Mouse (Mus musculus): Measurements from ENCODE around the gene Ifna7. TPM values are rescaled to one million over a fixed set of nuclear protein-coding genes. Genes with fewer than 3 reads are reported as not detected.

Ifna7 gene
- total RNA-seq, 4 experiments from 2014 or later = not detected

DNA sequence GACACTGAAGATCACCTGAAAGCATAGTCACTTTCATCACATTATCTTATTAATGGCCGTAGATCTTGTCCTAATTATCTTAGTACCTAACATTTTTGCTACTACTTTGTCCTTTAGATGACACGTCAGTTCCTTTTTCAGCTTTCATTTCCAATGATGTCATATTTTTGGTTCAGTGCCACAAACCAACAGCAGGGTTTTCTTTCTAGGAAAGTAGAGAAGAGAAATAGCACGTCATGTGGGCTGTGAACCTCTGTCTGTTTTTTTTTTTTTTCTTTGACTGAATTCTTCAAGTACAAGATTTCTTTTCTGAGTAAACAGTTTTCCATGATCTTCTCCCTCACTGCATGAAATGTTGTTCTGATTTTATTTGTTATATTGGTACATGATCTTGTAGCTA lies 24.0 kb downstream of the Ifna7 start:
- no peak for DNase-seq (ENCODE audit: low spot score in 2 of 2)

DNA sequence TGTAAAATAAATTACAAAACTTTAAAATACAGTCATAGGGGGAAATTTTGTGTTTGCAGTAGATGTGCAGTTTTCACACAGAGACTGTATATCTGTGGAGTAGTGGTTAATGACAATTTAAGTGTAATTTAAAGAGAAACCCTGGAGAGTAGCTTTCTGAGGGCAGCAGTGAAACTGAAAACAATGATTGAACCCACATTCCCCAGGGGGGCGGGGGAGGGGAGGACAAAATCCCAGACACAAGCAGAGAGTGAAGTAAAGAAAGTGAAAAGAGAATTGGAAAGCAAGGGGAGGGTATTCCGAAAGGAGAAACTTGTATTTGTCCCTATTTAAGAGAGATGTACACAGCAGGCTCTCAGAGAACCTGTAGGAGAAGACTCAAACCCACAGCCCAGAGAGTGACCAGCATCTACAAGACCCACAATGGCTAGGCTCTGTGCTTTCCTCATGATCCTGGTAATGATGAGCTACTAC lies 25.4 kb downstream of the Ifna7 start, which contains the start of gene Ifna4:
Ifna4 (plus strand) TSS at position 424 of the 474 bp plus-strand sequence.
- no peak for DNase-seq (ENCODE audit: low spot score in 2 of 2)

DNA sequence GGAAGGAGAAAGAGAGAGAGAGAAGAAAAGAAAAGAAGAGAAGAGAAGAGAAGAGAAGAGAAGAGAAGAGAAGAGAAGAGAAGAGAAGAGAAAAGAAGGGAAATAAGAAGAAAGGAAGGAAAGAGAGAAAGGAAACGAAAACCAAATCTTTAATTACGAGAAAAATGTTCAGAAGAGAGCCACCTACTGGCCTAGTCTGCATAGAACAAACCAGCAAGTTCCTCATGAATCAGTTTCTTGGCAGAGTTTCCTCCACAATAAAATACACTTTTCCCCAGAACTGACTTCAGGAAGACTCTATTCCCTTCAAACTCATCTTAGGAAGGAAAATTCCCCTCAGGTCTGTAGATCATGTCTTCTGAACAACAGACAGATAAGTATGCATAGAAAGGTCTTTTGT lies 29.3 kb downstream of the Ifna7 start:
- DNase-seq (ENCODE audit: low spot score in 2 of 2) = no peak

DNA sequence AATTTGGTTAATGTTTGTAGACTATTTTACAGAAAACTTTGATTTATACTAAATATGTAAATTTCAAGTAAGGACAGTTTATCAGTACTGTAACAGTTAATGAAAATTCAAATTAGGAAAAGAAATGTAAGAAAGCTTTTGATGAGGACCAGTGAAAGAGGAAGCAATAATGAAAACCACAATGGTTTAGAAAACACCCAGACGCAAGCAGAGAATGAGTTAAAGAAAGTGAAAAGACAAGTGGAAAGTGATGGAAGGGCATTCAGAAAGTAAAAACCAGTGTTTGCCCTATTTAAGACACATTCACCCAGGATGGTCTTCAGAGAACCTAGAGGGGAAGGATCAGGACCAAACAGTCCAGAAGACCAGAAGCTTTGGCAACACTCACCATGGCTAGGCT lies 33.7 kb downstream of the Ifna7 start, which contains the start of gene Ifna1:
Ifna1 (plus strand) TSS at position 390 of the 400 bp plus-strand sequence.
- DNase-seq (ENCODE audit: low spot score in 2 of 2) = no peak

DNA sequence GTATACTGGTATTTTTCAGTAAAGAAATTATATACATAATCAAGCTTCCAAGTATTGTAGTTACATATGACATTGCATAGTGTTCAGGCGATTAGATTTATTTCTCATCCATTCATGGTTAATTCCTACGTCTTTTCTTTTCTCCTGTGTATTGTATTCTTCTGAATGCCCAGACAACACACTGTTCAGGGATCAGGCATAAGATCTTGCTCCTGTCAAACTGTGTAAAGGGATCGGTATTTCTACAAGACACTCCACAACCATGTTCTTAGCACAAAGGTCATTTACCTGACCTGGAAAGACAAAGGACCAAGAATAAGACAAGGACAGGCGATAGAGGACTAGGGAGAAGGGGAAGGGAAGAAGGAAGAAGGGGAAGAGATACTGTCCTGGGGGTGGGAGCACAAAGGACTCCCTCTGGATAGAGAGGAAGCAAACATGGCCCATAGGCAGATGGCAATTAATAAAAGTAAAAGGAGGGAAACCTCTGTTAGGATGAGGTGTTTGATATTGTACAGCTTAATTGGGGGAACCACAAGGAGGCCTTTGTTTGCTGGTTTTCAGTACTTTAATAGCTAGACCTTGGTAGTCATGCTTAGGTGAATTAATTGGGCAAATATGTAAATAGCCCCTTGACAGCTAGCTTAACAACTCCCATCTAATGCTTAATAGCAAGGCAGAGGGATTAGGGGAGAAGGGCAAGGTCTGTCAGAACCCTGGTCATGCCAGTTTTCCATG lies 35.2 kb downstream of the Ifna7 start:
- no peak for DNase-seq (ENCODE audit: low spot score in 2 of 2)

DNA sequence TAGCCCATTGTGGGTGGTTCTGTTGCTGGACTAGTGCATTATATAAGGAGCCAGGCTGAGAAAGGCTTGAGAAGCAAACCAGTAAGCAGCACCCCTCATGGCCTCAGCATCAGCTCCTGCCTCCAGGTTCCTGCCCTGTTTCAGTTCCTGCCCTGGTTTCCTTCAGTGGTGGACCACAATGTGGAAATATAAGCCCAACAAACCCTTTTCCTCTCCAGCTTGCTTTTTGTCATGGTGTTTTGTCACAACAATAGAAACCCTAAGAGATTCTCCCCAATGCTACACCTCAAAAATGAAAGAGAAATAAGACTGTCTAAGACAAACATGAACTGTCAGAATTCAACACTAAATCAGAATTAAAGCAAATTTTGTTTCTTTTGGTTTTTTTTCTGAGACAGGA lies 43.2 kb downstream of the Ifna7 start:
- no peak for DNase-seq (ENCODE audit: low spot score in 2 of 2)

DNA sequence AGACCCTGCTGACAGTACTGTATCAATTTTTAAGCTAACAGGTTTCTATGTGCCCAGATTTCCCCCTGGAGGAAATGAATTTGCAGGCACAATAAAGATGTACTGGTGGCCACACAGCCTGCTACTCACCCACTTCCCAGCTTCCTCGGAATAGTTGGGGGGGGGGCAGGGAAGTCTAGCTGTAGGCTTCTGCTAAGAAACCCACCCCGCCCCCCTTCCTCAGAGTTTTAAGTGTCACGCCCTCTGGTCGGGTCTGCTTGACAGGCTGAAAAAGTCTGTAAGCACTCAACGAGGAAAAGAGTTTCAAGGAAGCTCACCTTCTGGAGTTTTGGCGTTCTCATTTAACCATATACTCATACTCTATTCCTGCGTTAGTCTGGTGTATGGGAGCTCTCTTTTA lies 47.3 kb downstream of the Ifna7 start:
- no peak for DNase-seq (ENCODE audit: low spot score in 2 of 2)

DNA sequence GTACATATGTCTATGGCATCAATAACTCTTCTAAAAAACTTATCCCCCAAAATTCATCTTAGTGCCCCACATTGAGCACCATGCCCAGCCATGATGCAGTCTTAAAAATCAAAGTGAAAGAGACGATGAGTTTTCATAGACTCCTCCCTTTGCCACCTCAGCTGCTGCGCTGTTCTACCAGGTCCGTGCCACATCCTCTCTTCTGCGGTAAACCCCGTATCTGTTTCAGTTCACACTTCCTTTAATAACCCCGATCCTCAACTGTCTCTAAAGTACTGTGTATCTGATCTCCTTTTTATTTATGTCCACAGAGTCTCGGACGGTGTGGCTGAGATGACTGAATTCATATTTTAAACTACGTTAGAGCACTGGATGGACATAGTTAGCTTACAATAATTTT lies 48.6 kb downstream of the Ifna7 start:
- no peak for DNase-seq (ENCODE audit: low spot score in 2 of 2)

DNA sequence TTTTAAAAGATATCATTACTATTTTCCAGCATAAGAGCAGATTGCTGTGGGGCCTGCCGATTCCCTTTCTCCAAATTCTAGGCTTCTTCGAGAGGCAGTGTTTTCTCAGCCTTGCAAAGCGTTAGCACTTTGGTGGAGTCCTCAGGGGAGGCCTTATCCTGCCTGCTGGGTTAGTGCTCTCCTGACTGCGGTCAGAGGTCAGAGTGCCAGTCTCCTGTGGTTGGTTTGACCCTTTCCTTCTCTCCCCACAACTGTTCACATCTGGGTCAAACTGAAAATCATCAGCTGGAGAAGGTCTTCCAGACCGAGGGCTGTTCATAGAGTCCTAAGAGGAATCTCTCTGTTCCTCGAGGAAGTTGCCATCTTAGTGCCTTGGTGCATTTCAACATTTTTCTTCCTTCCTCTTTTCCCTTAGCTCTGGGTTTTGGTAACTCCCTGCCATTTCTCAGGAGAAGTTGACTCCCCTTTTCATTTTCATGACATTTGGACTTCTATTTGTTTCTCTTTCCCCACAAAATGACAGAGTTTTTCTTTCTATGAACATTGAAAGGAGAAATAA lies 49.1 kb downstream of the Ifna7 start:
- DNase-seq (ENCODE audit: low spot score in 2 of 2) = no peak

Other genes with a start within 250 kb of the Ifna7 start
- gene Ifna14, start 244.4 kb upstream of the Ifna7 start, total RNA-seq (2022) = not detected
- not detected for gene Ifna9, start 223.8 kb upstream of the Ifna7 start, total RNA-seq (2022)
- not detected for gene Ifna12, start 212.9 kb upstream of the Ifna7 start, total RNA-seq (2022)
- not detected for gene C87499, start 181.8 kb upstream of the Ifna7 start, total RNA-seq (2022)
- gene Ifna13, start 171.8 kb upstream of the Ifna7 start, total RNA-seq (2022) = not detected
- not detected for gene Ifna16, start 139.3 kb upstream of the Ifna7 start, total RNA-seq (2022)
- gene Ifna2, start 132.3 kb upstream of the Ifna7 start, total RNA-seq (2022) = not detected
- gene Ifnab, start 124.9 kb upstream of the Ifna7 start, total RNA-seq (2022) = not detected
- under 1 TPM in 3 of 4 experiments, not detected in 1; 0.24 to 0.51 (median 0.38) TPM for gene Gm26566, start 94.4 kb upstream of the Ifna7 start, total RNA-seq (2022)
- 10 to 100 TPM; 54.5 to 64.5 (median 57.9) TPM for gene Klhl9, start 93.8 kb upstream of the Ifna7 start, total RNA-seq (2022)
- not detected for gene Gm13271, start 61.4 kb upstream of the Ifna7 start, total RNA-seq (2022)
- gene Gm13283, start 56.1 kb upstream of the Ifna7 start, total RNA-seq (2022) = not detected
- gene Gm13290, start 42.4 kb upstream of the Ifna7 start, total RNA-seq (2022) = not detected
- not detected for gene Gm13289, start 39.3 kb upstream of the Ifna7 start, total RNA-seq (2022)
- not detected for gene Gm13272, start 36.4 kb upstream of the Ifna7 start, total RNA-seq (2022)
- not detected for gene Ifnz, start 34.1 kb upstream of the Ifna7 start, total RNA-seq (2022)
- gene Gm13276, start 30.5 kb upstream of the Ifna7 start, total RNA-seq (2022) = not detected
- gene Gm13277, start 27.6 kb upstream of the Ifna7 start, total RNA-seq (2022) = not detected
- not detected for gene Gm13278, start 24.7 kb upstream of the Ifna7 start, total RNA-seq (2022)
- not detected for gene Gm13275, start 21.7 kb upstream of the Ifna7 start, total RNA-seq (2022)
- not detected for gene Gm13279, start 18.8 kb upstream of the Ifna7 start, total RNA-seq (2022)
- not detected for gene Gm13285, start 16.6 kb upstream of the Ifna7 start, total RNA-seq (2022)
- gene Gm13287, start 13.0 kb upstream of the Ifna7 start, total RNA-seq (2022) = not detected
- not detected for gene Gm13288, start 10.7 kb upstream of the Ifna7 start, total RNA-seq (2022)
- not detected for gene Ifna11, start 3.7 kb downstream of the Ifna7 start, total RNA-seq (2022)
- gene Ifna6, start 11.2 kb downstream of the Ifna7 start, total RNA-seq (2022) = not detected
- gene Ifna5, start 19.3 kb downstream of the Ifna7 start, total RNA-seq (2022) = not detected
- gene Ifna4, start 25.6 kb downstream of the Ifna7 start, total RNA-seq (2022) = not detected
- not detected for gene Ifna1, start 33.9 kb downstream of the Ifna7 start, total RNA-seq (2022)
- gene Ifne, start 64.0 kb downstream of the Ifna7 start, total RNA-seq (2022) = not detected

Measured in gastrocnemius, adult 8-10 months (tissue).